Mouse (Mus musculus) spleen, adult 2 months (tissue): ENCODE measurements at regions not wholly inside any gene's neighbourhood (a gene's known extent, or its start where the extent isn't known, plus 50 kb on each side); places are given as distances from the start of the nearest gene placed in this dataset.

Source experiments
- CTCF ChIP-seq: fragments of 200-500 bp; IDR thresholded peaks from 2 replicates; pipeline ENCODE4 v1.5.1; 2011; ENCODE audit warnings: mild to moderate bottlenecking, inconsistent platforms; ENCODE audit not compliant: insufficient read depth, insufficient read length, insufficient replicate concordance; ENCODE audit errors: extremely low read depth
- POLR2A ChIP-seq: fragments of 200-500 bp; IDR thresholded peaks from 2 replicates; pipeline ENCODE4 v1.6.1; 2011; ENCODE audit warnings: low read depth, low read length, inconsistent platforms

DNA sequence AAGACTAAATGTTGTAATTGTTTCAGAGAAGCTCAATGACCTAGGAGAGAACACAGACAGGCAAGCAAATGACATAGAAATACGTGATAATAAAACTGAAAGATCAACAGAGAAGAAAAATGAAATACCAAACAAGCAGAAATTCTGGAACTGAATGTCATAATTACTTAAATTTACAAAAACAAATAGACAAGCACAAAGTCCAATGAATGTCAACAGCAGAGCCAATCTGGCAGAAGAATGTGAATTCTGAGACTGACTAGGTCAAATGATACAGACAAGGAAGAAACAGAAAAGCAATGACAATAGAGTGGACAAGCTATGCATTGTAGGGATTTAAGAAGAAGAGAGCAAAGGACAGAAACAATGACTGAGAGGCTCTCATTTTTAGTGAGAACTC lies 143.1 kb upstream of the N4bp1 start:
- TF ChIP-seq CTCF (no peak), POLR2A (no peak)
